Mouse (Mus musculus) heart, postnatal 0 days (tissue): ENCODE results near the gene Edil3.

Experiments used
- CTCF ChIP-seq: IDR thresholded peaks from 2 replicates; pipeline ENCODE4 v1.5.1; 2016; ENCODE audit warnings: antibody characterized with exemption, control low read depth, low read depth
- EP300 ChIP-seq: IDR thresholded peaks from 2 replicates; pipeline ENCODE4 v1.6.1; 2016; ENCODE audit warnings: antibody characterized with exemption, low read depth

GRCm38 (mm10) chr13:89358407-89358806 lies 537.1 kb downstream of the Edil3 start:
- TF ChIP-seq CTCF, result no peak
- TF ChIP-seq EP300, result no peak
